Mouse (Mus musculus): ENCODE measurements around the gene Phgr1.

Gene Phgr1

GRCm38 (mm10) chr2:118779504-118780480, 7.2 kb downstream of the Phgr1 start, which contains the start of gene Disp2:
Gene Disp2, plus strand, starts transcription at chr2:118779719.
- peak; percentile 85 for DNase-seq (ENCODE audit: low spot score)

- DNase-seq (ENCODE audit: low spot score), result no peak
These were observed 8.5 kb downstream of the Phgr1 start for GRCm38 (mm10) chr2:118781115-118781514.

- no peak for DNase-seq (ENCODE audit: low spot score)
These were observed 9.7 kb downstream of the Phgr1 start for GRCm38 (mm10) chr2:118782303-118782702.

GRCm38 (mm10) chr2:118783093-118783492, 10.5 kb downstream of the Phgr1 start:
- no peak for DNase-seq (ENCODE audit: low spot score)

GRCm38 (mm10) chr2:118783663-118784062, 11.1 kb downstream of the Phgr1 start:
- DNase-seq (ENCODE audit: low spot score), result no peak

GRCm38 (mm10) chr2:118786525-118786924, 14.0 kb downstream of the Phgr1 start:
- DNase-seq (ENCODE audit: low spot score), result no peak

DNA sequence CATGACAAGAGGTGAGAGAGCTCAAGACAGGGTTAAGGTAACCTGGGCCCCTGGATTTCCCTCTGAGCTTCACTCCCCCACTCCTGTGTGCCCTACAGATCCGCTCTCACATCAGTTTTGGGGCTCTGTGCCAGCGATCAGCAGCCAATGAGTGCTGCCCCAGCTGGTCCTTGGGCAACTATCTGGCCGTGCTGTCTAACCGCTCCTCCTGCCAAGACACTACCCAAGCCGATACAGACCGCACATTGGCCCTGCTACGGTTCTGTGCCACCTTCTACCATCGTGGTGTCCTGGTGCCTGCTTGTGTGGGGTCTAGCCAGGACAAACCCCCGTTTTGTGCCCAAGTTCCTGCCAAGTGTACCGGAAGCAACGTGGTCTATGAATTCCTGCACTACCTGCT, 16.9 kb downstream of the Phgr1 start:
- no peak for DNase-seq (ENCODE audit: low spot score)

GRCm38 (mm10) chr2:118790221-118790550, 17.6 kb downstream of the Phgr1 start:
- no peak for DNase-seq (ENCODE audit: low spot score)

- no peak for DNase-seq (ENCODE audit: low spot score)
These were observed 18.3 kb downstream of the Phgr1 start for GRCm38 (mm10) chr2:118790551-118791525.

- no peak for DNase-seq (ENCODE audit: low spot score)
These were observed 19.2 kb downstream of the Phgr1 start for GRCm38 (mm10) chr2:118791591-118792258.

DNA sequence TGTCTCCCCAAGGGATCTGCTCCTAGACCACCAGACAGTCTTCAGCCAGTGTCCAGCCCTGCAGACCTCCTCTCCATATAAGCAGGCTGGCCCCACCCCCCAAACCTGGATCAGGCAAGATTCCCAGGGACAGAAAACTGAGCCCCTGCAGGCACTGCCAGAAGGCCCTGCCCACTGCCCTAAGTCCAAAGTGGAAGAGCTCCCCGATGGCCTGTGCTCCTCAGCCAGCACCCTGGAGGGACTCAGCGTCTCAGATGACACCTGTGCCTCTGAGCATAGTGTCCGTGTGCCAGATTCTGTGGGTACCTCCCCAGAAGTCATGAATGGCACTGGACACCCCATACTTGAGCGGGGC, 19.7 kb downstream of the Phgr1 start:
- no peak for DNase-seq (ENCODE audit: low spot score)

- no peak for DNase-seq (ENCODE audit: low spot score)
These were observed 21.1 kb downstream of the Phgr1 start for GRCm38 (mm10) chr2:118793636-118794035.

GRCm38 (mm10) chr2:118802542-118803118, 30.1 kb downstream of the Phgr1 start:
- DNase-seq (ENCODE audit: low spot score), result no peak

DNA sequence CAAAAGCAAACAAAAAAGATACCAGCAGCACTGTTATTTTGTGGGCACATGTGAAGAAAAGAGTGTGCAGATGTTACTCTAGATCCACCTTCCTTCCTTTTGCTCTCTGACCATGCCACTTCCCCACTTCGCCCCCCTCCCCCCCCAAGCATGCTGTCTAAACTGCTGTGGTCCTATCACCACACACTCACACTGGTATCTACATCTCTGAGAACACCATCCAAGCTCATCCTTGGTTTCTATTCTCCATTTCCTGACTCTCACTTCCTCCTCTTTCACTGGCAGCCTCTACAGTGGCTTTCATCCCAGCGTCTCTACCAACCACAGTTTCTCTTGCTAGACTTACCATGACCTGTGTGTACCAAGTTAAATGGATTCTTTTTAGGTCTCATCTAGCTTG, 31.9 kb downstream of the Phgr1 start:
- DNase-seq (ENCODE audit: low spot score), result no peak

DNA sequence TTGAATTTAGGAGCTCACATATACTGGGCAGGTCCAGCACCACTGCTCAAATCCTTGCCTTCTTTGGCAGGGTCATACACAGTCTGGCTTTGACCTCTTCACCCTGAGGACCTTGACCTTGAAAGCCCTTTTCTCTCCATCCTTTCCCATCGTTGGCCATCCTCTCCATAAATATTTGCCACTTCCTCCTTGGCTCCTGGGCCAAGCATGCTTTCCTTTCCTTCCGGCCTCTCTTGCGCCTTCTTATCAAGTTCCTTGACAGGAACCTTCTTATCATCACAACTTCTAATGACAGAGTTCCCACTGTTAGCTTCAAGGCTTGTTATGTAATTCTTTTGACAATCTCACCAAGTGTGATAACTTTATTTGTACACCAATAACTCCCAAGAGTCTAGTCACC, 32.6 kb downstream of the Phgr1 start:
- no peak for DNase-seq (ENCODE audit: low spot score)

DNA sequence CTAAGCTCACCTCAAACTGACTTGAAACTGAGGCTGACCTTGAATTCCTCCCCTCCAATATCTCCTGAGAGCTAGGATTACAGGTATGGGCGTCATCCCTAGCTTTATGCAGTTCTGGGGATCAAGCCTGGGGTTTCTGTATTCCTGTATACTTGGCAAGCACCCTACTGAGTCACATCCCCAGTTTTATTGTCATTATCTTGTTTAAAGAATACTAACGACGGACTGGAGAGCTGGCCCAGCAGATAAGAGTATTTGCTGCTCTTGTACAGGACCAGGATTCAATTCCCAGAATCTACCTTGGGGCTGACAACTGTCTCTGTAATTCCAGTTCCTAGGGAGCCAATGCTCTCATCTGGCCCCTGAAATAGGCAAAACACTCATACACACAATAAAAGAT, 33.2 kb downstream of the Phgr1 start:
- no peak for DNase-seq (ENCODE audit: low spot score)

DNA sequence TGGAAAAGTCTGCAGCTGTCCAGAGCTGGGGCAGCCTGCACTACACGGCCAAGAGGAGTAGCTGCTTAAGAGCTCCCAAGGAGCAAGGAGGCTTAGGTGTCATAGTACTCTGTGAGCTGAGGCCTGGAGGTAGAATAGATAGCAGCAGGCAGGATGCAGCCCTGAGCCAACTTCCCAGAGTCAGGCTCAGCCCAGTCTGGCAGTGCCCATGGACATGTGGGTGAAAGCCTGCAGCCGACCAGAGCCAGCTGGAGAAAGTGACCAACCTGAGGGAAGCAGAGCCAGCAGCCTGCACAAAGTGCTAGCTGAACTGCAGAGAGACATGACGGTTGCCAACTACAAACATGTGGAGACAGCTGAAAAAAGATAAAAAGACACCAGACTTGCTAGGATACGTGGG, 34.3 kb downstream of the Phgr1 start:
- no peak for DNase-seq (ENCODE audit: low spot score)

GRCm38 (mm10) chr2:118810861-118811260, 38.3 kb downstream of the Phgr1 start:
- no peak for DNase-seq (ENCODE audit: low spot score)

DNA sequence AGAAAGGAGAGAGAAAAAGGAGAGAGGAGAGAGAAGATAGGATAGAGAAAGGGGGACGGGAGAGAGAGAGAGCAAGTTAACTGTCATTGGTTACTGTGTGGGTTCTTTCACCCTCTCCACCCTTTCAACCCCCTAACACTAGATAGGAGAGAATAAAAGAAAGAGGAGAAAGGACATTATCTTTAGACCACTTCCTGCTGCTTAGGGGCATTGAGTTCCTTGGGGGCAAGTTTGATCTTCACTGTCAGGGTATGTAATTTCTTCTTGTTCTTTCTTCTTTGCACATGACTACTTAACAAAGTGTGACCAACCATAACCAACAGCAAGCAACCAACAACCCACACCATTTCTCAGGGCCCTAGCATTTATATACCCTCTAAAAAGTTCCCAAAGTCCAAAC, 40.2 kb downstream of the Phgr1 start:
- DNase-seq (ENCODE audit: low spot score), result no peak

DNA sequence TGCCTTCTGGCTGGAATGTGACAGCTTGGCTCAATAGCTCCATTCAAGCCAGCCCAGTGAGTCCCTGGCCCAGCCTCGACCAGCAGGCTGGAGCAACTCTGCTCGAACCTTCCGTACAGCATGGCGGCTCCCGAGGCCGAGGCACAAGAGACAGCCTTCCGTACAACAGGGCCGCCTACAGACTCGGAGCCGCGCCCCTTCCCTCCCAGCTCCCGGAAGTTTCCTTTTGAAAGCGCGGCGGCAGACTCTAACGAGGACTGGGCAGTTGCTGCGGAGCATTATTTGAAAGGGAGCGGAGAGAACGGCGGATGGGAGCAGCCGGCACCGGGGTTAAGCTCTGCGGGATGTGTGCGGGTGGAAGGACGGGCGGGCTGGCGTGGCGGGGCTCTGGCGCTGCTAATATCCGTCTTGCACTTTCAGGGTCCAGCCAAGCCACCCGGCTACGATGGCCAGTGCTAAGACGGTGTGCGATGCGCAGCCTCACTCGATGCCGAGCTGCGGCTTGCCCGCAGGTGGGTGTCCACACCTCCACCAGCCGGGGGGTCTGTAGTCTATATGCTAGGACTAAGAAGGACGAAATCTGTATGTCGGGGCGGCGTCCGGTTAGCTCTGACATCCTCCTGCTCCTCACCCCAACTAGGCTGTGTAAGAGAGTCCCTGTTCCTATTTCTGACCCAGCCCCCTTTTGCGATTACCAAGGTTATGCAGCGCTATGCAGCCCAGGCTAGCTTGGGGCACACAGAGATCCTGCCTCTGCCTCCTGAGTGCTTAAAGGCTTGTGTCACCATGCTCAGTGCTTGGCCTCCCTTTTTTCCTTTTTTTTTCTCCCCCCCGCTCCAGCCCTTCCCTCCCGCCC, 41.6 kb downstream of the Phgr1 start, which contains the start of gene Knstrn:
Knstrn (plus strand) TSS at position 23 of the 856 bp plus-strand sequence.
- DNase-seq (ENCODE audit: low spot score), result peak; percentile 52

DNA sequence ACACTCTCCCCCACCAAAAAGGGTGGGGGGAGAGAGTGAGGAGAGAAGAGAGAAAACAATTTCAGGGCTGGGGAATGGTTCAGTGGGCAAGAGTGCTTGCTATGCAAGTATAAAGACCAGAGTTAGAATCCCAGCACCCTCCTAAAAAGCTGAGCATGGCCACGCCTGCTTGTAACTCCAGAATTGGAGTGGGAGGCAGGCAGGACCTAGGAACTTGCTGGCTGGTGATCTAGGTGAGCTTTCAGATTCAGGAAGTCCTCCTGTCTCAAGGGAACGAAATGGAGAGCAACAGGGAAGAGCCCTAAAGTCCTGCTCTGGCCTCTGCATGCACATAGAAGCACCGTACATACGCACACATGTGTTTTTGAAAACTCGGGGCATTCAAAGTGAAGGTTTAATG, 50.2 kb downstream of the Phgr1 start:
- no peak for DNase-seq (ENCODE audit: low spot score)

All from ovary, postnatal 10 days (tissue).